Mouse (Mus musculus) Muller cell, postnatal 12 days (primary cell): ENCODE results near the gene Gm17657.

ENCODE experiments used
- DNase-seq: peaks from one replicate; pipeline ENCODE4 v3.0.0-alpha.2; 2015; ENCODE audit errors: inconsistent ontology term

The Gm17657 gene

DNA sequence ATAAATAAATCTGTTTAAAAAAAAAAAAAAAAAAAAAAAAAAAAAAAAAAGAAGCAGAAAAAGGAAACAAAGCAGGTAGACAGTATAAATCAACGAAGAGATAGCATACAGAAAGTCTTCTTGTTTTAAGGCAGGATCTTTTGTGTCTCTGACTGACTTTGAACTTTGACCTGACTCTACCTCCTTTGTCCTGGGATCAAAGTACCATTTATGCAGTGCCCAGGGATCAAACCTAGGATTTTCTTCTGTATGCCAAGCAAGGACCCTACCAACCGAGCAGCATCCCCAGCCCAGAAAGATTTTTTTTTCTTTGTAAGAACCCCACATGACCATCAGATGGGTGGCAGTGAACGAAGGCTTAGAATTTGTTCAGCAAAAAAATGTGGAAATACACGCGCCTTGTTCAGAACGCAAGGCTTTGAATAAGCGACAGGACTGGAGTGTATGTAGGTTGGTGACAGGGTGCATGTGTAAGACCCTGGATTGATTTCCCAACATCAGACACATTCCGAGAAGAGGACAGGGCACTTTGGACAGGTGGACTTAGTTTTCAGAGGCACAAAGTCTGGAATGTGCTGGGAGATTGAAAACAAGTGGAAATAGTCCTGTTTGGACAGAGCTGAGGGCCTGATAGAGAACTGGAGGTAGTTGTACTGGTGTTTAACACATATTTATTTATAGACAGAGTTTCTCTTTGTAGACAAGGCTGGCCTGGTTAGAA is 61.0 kb downstream of the Gm17657 start:
- no peak for DNase-seq

GRCm38 (mm10) chr17:29485336-29486233 is 63.9 kb downstream of the Gm17657 start:
- DNase-seq = peak; percentile 30

DNA sequence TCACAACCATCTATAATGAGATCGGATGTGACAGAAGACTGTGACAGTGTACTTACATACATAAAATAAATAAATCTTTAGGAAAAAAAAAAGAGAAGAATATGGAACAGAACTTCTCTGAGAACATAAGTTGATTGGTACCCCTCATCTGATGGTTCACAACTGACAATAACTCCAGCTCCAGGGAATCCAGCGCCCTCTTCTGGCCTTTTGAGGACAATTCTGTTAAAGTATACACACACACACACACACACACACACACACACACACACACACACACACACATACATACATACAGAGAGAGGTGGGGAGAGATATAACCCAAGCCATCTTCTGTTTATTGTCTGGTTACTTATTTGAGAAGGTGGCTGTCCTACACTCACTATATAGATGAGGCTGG is 65.0 kb downstream of the Gm17657 start:
- DNase-seq = no peak

GRCm38 (mm10) chr17:29483282-29483681 is 66.2 kb downstream of the Gm17657 start:
- DNase-seq = no peak

- DNase-seq = no peak
Observed at GRCm38 (mm10) chr17:29482632-29483031, 66.8 kb downstream of the Gm17657 start.

- no peak for DNase-seq
Observed at GRCm38 (mm10) chr17:29480256-29480655, 69.2 kb downstream of the Gm17657 start.

DNA sequence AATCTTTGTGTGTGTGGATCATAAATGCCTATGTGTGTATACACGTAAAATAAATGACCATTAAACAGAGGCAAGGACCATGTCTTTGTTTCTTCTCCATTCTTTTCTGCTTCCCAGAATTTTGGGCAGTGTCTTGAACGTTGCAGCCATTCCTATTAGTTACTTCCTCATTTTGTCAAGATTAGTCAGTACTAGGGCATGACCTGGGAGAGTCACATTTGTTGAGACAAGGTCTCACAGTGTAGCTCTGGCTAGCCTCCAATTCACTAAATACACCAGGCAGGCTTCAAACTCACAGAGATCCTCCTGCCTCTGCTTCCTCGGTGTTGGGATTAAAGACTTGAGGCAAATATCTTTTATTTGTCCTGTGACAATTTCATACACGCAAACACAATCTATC is 71.2 kb downstream of the Gm17657 start:
- no peak for DNase-seq

GRCm38 (mm10) chr17:29477357-29477756 is 72.1 kb downstream of the Gm17657 start:
- no peak for DNase-seq

DNA sequence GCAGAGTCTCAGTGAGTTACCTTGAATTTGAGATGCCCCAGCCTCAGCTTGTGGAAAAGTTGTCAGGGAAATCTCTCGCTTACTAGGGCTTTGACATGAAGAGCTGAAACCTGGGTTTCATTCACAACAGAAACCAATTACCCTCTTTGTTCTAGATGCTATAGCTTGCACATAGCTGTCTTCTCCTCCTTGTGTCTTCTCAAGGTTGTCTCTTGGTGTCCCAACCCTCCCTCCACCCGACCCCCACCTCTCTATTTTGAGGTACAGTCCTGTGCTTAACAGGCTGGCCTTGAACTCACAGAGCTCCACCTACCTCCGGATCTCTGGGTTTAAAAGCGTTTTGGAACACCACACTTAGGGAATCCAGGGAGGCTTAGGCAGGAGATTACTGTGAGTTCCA is 73.0 kb downstream of the Gm17657 start:
- no peak for DNase-seq

DNA sequence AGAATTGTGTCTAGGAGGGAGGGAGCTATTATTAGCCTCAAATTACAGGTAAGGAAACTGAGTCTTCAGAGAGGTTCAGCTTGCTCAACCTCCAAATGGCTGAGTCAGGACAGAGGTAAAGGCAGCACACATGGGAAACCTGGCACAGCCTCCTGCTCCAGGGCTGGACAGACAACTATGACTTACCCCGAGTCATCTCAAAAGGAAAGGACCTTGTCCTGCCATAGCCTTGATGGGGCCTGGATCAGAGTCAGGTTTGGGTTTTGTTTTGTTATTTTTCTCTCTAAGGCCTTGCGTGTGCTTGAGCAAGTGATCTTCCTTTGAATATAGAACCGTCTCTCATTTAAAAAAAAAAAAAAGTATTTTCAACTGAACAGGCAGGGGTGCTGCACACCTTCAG is 74.3 kb downstream of the Gm17657 start:
- DNase-seq = no peak

DNA sequence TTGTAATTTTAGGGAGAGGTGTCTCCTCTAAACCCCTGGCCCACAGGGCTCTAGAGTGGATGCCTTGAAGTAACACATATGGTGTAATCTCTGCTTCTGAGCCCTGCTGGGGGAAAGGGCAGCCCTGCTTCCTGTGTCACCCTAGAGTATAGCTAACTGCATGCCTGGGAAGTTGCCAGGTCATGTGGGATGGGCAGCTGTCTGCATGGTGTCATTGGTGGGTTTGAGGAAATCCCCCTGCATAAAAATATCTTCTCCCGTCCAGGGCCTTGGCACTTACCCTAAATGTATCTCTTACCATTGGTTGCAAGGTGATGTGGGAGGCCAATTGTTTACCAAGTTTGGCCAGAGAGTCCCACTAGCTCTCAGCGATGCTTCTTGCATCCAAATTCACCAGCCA is 75.4 kb downstream of the Gm17657 start:
- no peak for DNase-seq

DNA sequence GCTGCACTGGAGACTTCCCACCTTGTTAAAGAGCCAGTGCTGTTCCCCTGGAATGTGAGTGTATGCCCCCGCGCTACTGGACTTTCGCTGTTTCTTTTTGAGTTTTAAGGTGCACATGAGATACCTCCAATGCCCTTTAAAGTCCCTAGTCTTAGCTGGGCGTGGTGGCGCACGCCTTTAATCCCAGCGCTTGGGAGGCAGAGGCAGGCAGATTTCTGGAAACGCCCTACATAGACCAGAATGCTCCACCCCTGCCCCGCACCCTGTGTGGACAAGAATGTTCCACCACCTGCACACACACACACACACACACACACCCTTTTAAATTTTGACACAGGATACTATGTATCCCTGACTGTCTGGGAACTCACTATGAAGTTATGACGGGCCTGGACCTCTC is 76.0 kb downstream of the Gm17657 start:
- DNase-seq = no peak
